Mouse (Mus musculus) liver, adult 2 months (tissue): ENCODE results near the gene Osbpl9. TPM values are rescaled to one million over a fixed set of nuclear protein-coding genes. Genes with fewer than 3 reads are reported as not detected.

ENCODE experiments used
- DNase-seq: peaks from one replicate; pipeline ENCODE4 v3.0.0-alpha.2; 2011; ENCODE audit warnings: low read depth, low spot score; ENCODE audit errors: extremely low read depth
- H3K27ac ChIP-seq: fragments of 200-500 bp; replicated peaks from 2 replicates; pipeline ENCODE4 v1.5.1; 2012; ENCODE audit warnings: low read depth, mild to moderate bottlenecking, control low read depth, inconsistent platforms, low read length; ENCODE audit not compliant: insufficient read depth
- H3K27me3 ChIP-seq: fragments of 200-500 bp; 2 replicates; pipeline ENCODE4 v1.6.1; 2012; ENCODE audit warnings: mild to moderate bottlenecking, moderate library complexity, low read length, inconsistent platforms; ENCODE audit not compliant: control insufficient read depth, insufficient read depth
- H3K36me3 ChIP-seq: fragments of 200-500 bp; 2 replicates; pipeline ENCODE4 v1.6.1; 2012; ENCODE audit warnings: low read length, inconsistent platforms; ENCODE audit not compliant: control insufficient read depth, insufficient read depth
- H3K4me1 ChIP-seq: fragments of 200-500 bp; 2 replicates; pipeline ENCODE4 v1.6.1; 2011; ENCODE audit warnings: low read length; ENCODE audit not compliant: control insufficient read depth, insufficient read depth
- H3K4me3 ChIP-seq: fragments of 200-500 bp; 2 replicates; pipeline ENCODE4 v1.5.1; 2011; ENCODE audit warnings: low read depth, mild to moderate bottlenecking, control low read depth, low read length, moderate library complexity; ENCODE audit not compliant: insufficient read depth
- H3K79me2 ChIP-seq: fragments of 200-500 bp; 2 replicates; pipeline ENCODE4 v1.6.1; 2012; ENCODE audit warnings: inconsistent platforms, mild to moderate bottlenecking, low read length, moderate library complexity; ENCODE audit not compliant: control insufficient read depth, insufficient read depth
- H3K9ac ChIP-seq: fragments of 200-500 bp; 2 replicates; pipeline ENCODE4 v1.6.1; 2012; ENCODE audit warnings: low read depth, mild to moderate bottlenecking, control low read depth, inconsistent platforms, low read length
- CTCF ChIP-seq: fragments of 200-500 bp; IDR thresholded peaks from 2 replicates; pipeline ENCODE4 v1.5.1; 2011; ENCODE audit warnings: low read depth, low read length, control low read depth
- POLR2A ChIP-seq: fragments of 200-500 bp; IDR thresholded peaks from 2 replicates; pipeline ENCODE4 v1.6.1; 2011; ENCODE audit warnings: low read length, control low read depth; ENCODE audit not compliant: insufficient read depth; ENCODE audit errors: extremely low read depth
- WGBS: fragments of 180-500 bp; shearing (Covaris S2); methylation state at CpG from one replicate; pipeline ENCODE4 v1.1.7; 2018; 5-methylcytosine and 5-hydroxymethylcytosine counted together
- polyA plus RNA-seq: library from polyadenylated mRNA; depleted of rRNA; stranded (reverse); fragments of >200 nt; gene quantifications from 2 replicates; pipeline ENCODE4 v1.2.3, GENCODE M21; 2012
- total RNA-seq: library from RNA; depleted of rRNA; stranded (reverse); fragments of >200 nt; gene quantifications from 2 replicates; pipeline ENCODE4 v1.2.3, GENCODE M21; 2014

The Osbpl9 gene
- total and polyA plus RNA-seq, 2 experiments: 125 to 128 TPM

GRCm38 (mm10) chr4:109203931-109204330 lies 1.9 kb upstream of the Osbpl9 start:
- Histone ChIP-seq H3K9ac (no peak overlapping the region), H3K4me3 (no peak overlapping the region), H3K79me2 (no peaks in the 10 kb centered on the region), H3K27ac (no peak overlapping the region), H3K27me3 (no peaks in the 10 kb centered on the region), H3K36me3 (no peaks in the 10 kb centered on the region), H3K4me1 (no peaks in the 10 kb centered on the region)
- TF ChIP-seq CTCF (no peak), POLR2A (no peak)
- DNase-seq: no peak
- 79% methylated on average over 1 of the region's 1 CpGs for WGBS

- no peak for DNase-seq
- TF ChIP-seq POLR2A (no peak), CTCF (no peak)
- 88% methylated on average over 4 of the region's 4 CpGs for WGBS
Observed at GRCm38 (mm10) chr4:109199069-109199468, 3.0 kb downstream of the Osbpl9 start.

GRCm38 (mm10) chr4:109195900-109196629 lies 6.0 kb downstream of the Osbpl9 start:
- 83% methylated on average over 7 of the region's 7 CpGs for WGBS
- Histone ChIP-seq H3K9ac (no peak overlapping the region), H3K27me3 (no peaks in the 10 kb centered on the region), H3K4me1 (peaks cover 5% of the 10 kb centered on the region), H3K27ac (no peak overlapping the region), H3K36me3 (no peaks in the 10 kb centered on the region; the same call in 1 of the 2 replicates), H3K4me3 (no peak overlapping the region), H3K79me2 (peaks cover 11% of the 10 kb centered on the region)
- no peak for DNase-seq
- TF ChIP-seq CTCF (no peak), POLR2A (no peak)

More at GRCm38 (mm10) chr4:109199069-109199468, 3.0 kb downstream of the Osbpl9 start:
- peaks cover 8% of the 10 kb centered on the region for H3K79me2 ChIP-seq
- no peak overlapping the region for H3K4me3 ChIP-seq
- no peak overlapping the region for H3K9ac ChIP-seq
- peaks cover 3% of the 10 kb centered on the region; the same call in 1 of the 2 replicates for H3K4me1 ChIP-seq
- H3K27me3 ChIP-seq: no peaks in the 10 kb centered on the region
- no peak overlapping the region for H3K27ac ChIP-seq
- no peaks in the 10 kb centered on the region; the same call in 1 of the 2 replicates for H3K36me3 ChIP-seq

- peaks cover 15% of the 10 kb centered on the region for H3K79me2 ChIP-seq
- H3K27ac ChIP-seq: no peak overlapping the region
- H3K4me3 ChIP-seq: no peak overlapping the region
- peaks cover 5% of the 10 kb centered on the region for H3K4me1 ChIP-seq
- no peaks in the 10 kb centered on the region for H3K27me3 ChIP-seq
- H3K9ac ChIP-seq: no peak overlapping the region
- WGBS: 80% methylated on average over 5 of the region's 5 CpGs
- no peaks in the 10 kb centered on the region; the same call in 1 of the 2 replicates for H3K36me3 ChIP-seq
- DNase-seq: no peak
- TF ChIP-seq CTCF (no peak), POLR2A (no peak)
Observed at GRCm38 (mm10) chr4:109193886-109194285, 8.2 kb downstream of the Osbpl9 start.

- Histone ChIP-seq H3K79me2 (peaks cover 11% of the 10 kb centered on the region), H3K27ac (no peak overlapping the region), H3K27me3 (no peaks in the 10 kb centered on the region), H3K36me3 (no peaks in the 10 kb centered on the region; the same call in 1 of the 2 replicates), H3K4me3 (no peak overlapping the region), H3K4me1 (peaks cover 2% of the 10 kb centered on the region; the same call in 1 of the 2 replicates), H3K9ac (no peak overlapping the region)
- 77% methylated on average over 10 of the region's 10 CpGs for WGBS
- no peak for TF ChIP-seq CTCF
- no peak for TF ChIP-seq POLR2A
- no peak for DNase-seq
Observed at GRCm38 (mm10) chr4:109191598-109191997, 10.5 kb downstream of the Osbpl9 start.
